Mouse (Mus musculus) cerebellum, adult 8-10 months (tissue): ENCODE results near the gene Cabin1.

Experiments
- DNase-seq: peaks from one replicate; pipeline ENCODE4 v3.0.0; 2022

The Cabin1 gene

GRCm38 (mm10) chr10:75697693-75698092 is 66.4 kb downstream of the Cabin1 start:
- no peak for DNase-seq

- DNase-seq = no peak
These were observed 67.4 kb downstream of the Cabin1 start for GRCm38 (mm10) chr10:75696597-75697355.

GRCm38 (mm10) chr10:75695521-75695920 is 68.6 kb downstream of the Cabin1 start:
- no peak for DNase-seq

- no peak for DNase-seq
These were observed 69.1 kb downstream of the Cabin1 start for GRCm38 (mm10) chr10:75695078-75695477.

GRCm38 (mm10) chr10:75694567-75694966 is 69.6 kb downstream of the Cabin1 start:
- no peak for DNase-seq

GRCm38 (mm10) chr10:75693451-75694233 is 70.5 kb downstream of the Cabin1 start:
- DNase-seq = peak; percentile 45

GRCm38 (mm10) chr10:75688598-75688997 is 75.5 kb downstream of the Cabin1 start:
- DNase-seq = no peak

GRCm38 (mm10) chr10:75686724-75687123 is 77.4 kb downstream of the Cabin1 start:
- DNase-seq = no peak

GRCm38 (mm10) chr10:75684035-75685004 is 79.8 kb downstream of the Cabin1 start:
- no peak for DNase-seq

- no peak for DNase-seq
These were observed 83.6 kb downstream of the Cabin1 start for GRCm38 (mm10) chr10:75680574-75681001.

GRCm38 (mm10) chr10:75679204-75679603 is 84.9 kb downstream of the Cabin1 start:
- no peak for DNase-seq

GRCm38 (mm10) chr10:75677989-75678388 is 86.2 kb downstream of the Cabin1 start:
- DNase-seq = peak; percentile 68

- no peak for DNase-seq
These were observed 86.6 kb downstream of the Cabin1 start for GRCm38 (mm10) chr10:75677571-75677970.

GRCm38 (mm10) chr10:75676819-75677565 is 87.1 kb downstream of the Cabin1 start:
- DNase-seq = no peak

GRCm38 (mm10) chr10:75676286-75676685 is 87.9 kb downstream of the Cabin1 start:
- DNase-seq = no peak

GRCm38 (mm10) chr10:75675594-75675993 is 88.5 kb downstream of the Cabin1 start:
- DNase-seq = no peak

GRCm38 (mm10) chr10:75669936-75670335 is 94.2 kb downstream of the Cabin1 start:
- no peak for DNase-seq

- peak; percentile 83 for DNase-seq
These were observed 96.2 kb downstream of the Cabin1 start for GRCm38 (mm10) chr10:75667911-75668270.

GRCm38 (mm10) chr10:75667115-75667910 is 96.8 kb downstream of the Cabin1 start:
- DNase-seq = peak; percentile 81

GRCm38 (mm10) chr10:75666451-75667030 is 97.6 kb downstream of the Cabin1 start:
- peak; percentile 55 for DNase-seq
